Mouse (Mus musculus) embryonic facial prominence, embryonic 15.5 days (tissue): ENCODE data around the gene Mast3. TPM values are rescaled to one million over a fixed set of nuclear protein-coding genes. Genes with fewer than 3 reads are reported as not detected.

ENCODE experiments used
- ATAC-seq: fragments of 200-750 bp; cut with Nextera tagmentation; 2 replicates; pipeline ENCODE4 v1.8.0; 2017; ENCODE audit warnings: low read depth, moderate TSS enrichment; ENCODE audit not compliant: insufficient number of reproducible peaks, low FRiP score, low TSS enrichment
- H3K27ac ChIP-seq: fragments of 300-500 bp; sonication (generic); replicated peaks from 2 replicates; pipeline ENCODE4 v1.5.1; 2015; ENCODE audit warnings: mild to moderate bottlenecking, inconsistent platforms
- H3K27me3 ChIP-seq: fragments of 300-500 bp; sonication (generic); 2 replicates; pipeline ENCODE4 v1.6.1; 2015; ENCODE audit warnings: inconsistent platforms
- H3K36me3 ChIP-seq: fragments of 300-500 bp; sonication (generic); 2 replicates; pipeline ENCODE4 v1.6.1; 2015; ENCODE audit warnings: mild to moderate bottlenecking, inconsistent platforms
- H3K4me1 ChIP-seq: fragments of 300-500 bp; sonication (generic); 2 replicates; pipeline ENCODE4 v1.6.1; 2015; ENCODE audit warnings: inconsistent platforms
- H3K4me2 ChIP-seq: fragments of 300-500 bp; sonication (generic); replicated peaks from 2 replicates; pipeline ENCODE4 v1.6.1; 2015; ENCODE audit warnings: mild to moderate bottlenecking, inconsistent platforms
- H3K4me3 ChIP-seq: fragments of 300-500 bp; sonication (generic); replicated peaks from 2 replicates; pipeline ENCODE4 v1.5.1; 2015; ENCODE audit warnings: mild to moderate bottlenecking, inconsistent platforms
- H3K9ac ChIP-seq: fragments of 300-500 bp; sonication (generic); 2 replicates; pipeline ENCODE4 v1.6.1; 2015; ENCODE audit warnings: inconsistent platforms
- H3K9me3 ChIP-seq: fragments of 300-500 bp; sonication (generic); replicated peaks from 2 replicates; pipeline ENCODE4 v1.6.1; 2016; ENCODE audit warnings: inconsistent platforms
- WGBS: fragments of 180-500 bp; shearing (Covaris S2); methylation state at CpG from one replicate; pipeline ENCODE4 v1.1.7; 2015; 5-methylcytosine and 5-hydroxymethylcytosine counted together
- polyA plus RNA-seq: library from polyadenylated mRNA; unstranded; fragments of >200 nt; fragmentation: Nextera tagmentation; extraction: Ambion mirVana; gene quantifications from 2 replicates; pipeline ENCODE4 v1.2.1, GENCODE M21; 2015

The Mast3 gene
- polyA plus RNA-seq, 1 experiment from 2014 or later: 20.2 TPM

- Histone ChIP-seq H3K9me3 (no peaks in the 10 kb centered on the region), H3K4me2 (peak overlapping the region; percentile 85; the same call in 1 of the 2 replicates), H3K4me3 (peak overlapping the region; percentile 88; the same call in 1 of the 2 replicates), H3K36me3 (peaks cover 41% of the 10 kb centered on the region), H3K4me1 (peaks cover 53% of the 10 kb centered on the region), H3K9ac (no peak overlapping the region), H3K27me3 (no peaks in the 10 kb centered on the region), H3K27ac (peak overlapping the region; percentile 69; the same call in 1 of the 2 replicates)
- no peak for ATAC-seq
- 93% methylated on average over 18 of the region's 18 CpGs for WGBS
Observed at GRCm38 (mm10) chr8:70774740-70775139, 30.1 kb downstream of the Mast3 start.

- H3K9me3 ChIP-seq: no peaks in the 10 kb centered on the region
- peak overlapping the region; percentile 69 for H3K27ac ChIP-seq
- peak overlapping the region; percentile 2; the same call in 1 of the 2 replicates for H3K4me3 ChIP-seq
- H3K9ac ChIP-seq: 0 out of 2 replicates have a peak overlapping the region, but pooled peaks have one; percentile 5
- WGBS: 35% methylated on average over 9 of the region's 9 CpGs
- H3K4me1 ChIP-seq: peaks cover 56% of the 10 kb centered on the region
- peak overlapping the region; percentile 38 for H3K4me2 ChIP-seq
- no peaks in the 10 kb centered on the region for H3K27me3 ChIP-seq
- H3K36me3 ChIP-seq: peaks cover 38% of the 10 kb centered on the region
- ATAC-seq: peak; percentile 20; the same call in 1 of the 2 replicates
Observed at GRCm38 (mm10) chr8:70773833-70774232, 31.0 kb downstream of the Mast3 start.

GRCm38 (mm10) chr8:70773410-70773809 lies 31.4 kb downstream of the Mast3 start:
- H3K27ac ChIP-seq: peak overlapping the region; percentile 69
- WGBS: 42% methylated on average over 5 of the region's 5 CpGs

GRCm38 (mm10) chr8:70772890-70773289 lies 32.0 kb downstream of the Mast3 start:
- no peaks in the 10 kb centered on the region for H3K9me3 ChIP-seq
- H3K27me3 ChIP-seq: no peaks in the 10 kb centered on the region
- H3K27ac ChIP-seq: peak overlapping the region; percentile 69
- H3K4me3 ChIP-seq: no peak overlapping the region
- 80% methylated on average over 9 of the region's 9 CpGs for WGBS
- peaks cover 41% of the 10 kb centered on the region for H3K36me3 ChIP-seq
- no peak overlapping the region for H3K9ac ChIP-seq
- H3K4me2 ChIP-seq: peak overlapping the region; percentile 38; the same call in 1 of the 2 replicates
- ATAC-seq: no peak
- peaks cover 50% of the 10 kb centered on the region for H3K4me1 ChIP-seq

More at GRCm38 (mm10) chr8:70773410-70773809, 31.4 kb downstream of the Mast3 start:
- H3K27me3 ChIP-seq: no peaks in the 10 kb centered on the region
- H3K4me3 ChIP-seq: peak overlapping the region; percentile 2; the same call in 1 of the 2 replicates
- H3K9me3 ChIP-seq: no peaks in the 10 kb centered on the region
- H3K4me1 ChIP-seq: peaks cover 55% of the 10 kb centered on the region
- no peak overlapping the region for H3K9ac ChIP-seq
- no peak for ATAC-seq
- H3K4me2 ChIP-seq: peak overlapping the region; percentile 38
- peaks cover 39% of the 10 kb centered on the region for H3K36me3 ChIP-seq

- H3K36me3 ChIP-seq: peaks cover 45% of the 10 kb centered on the region
- no peak for ATAC-seq
- no peak overlapping the region for H3K4me3 ChIP-seq
- H3K4me1 ChIP-seq: peaks cover 47% of the 10 kb centered on the region
- no peak overlapping the region for H3K27ac ChIP-seq
- WGBS: 92% methylated on average over 13 of the region's 13 CpGs
- H3K9ac ChIP-seq: no peak overlapping the region
- no peak overlapping the region for H3K4me2 ChIP-seq
- no peaks in the 10 kb centered on the region for H3K9me3 ChIP-seq
- H3K27me3 ChIP-seq: no peaks in the 10 kb centered on the region
Observed at GRCm38 (mm10) chr8:70772075-70772474, 32.8 kb downstream of the Mast3 start.

- ATAC-seq: no peak
- no peak overlapping the region for H3K27ac ChIP-seq
- peaks cover 45% of the 10 kb centered on the region for H3K36me3 ChIP-seq
- H3K4me3 ChIP-seq: no peak overlapping the region
- H3K27me3 ChIP-seq: no peaks in the 10 kb centered on the region
- no peak overlapping the region for H3K4me2 ChIP-seq
- no peaks in the 10 kb centered on the region for H3K9me3 ChIP-seq
- no peak overlapping the region for H3K9ac ChIP-seq
- WGBS: 83% methylated on average over 7 of the region's 7 CpGs
- H3K4me1 ChIP-seq: peaks cover 56% of the 10 kb centered on the region
Observed at GRCm38 (mm10) chr8:70771217-70771616, 33.6 kb downstream of the Mast3 start.

GRCm38 (mm10) chr8:70770748-70771147 lies 34.1 kb downstream of the Mast3 start:
- no peaks in the 10 kb centered on the region for H3K27me3 ChIP-seq
- no peak overlapping the region for H3K4me2 ChIP-seq
- WGBS: 91% methylated on average over 13 of the region's 13 CpGs
- no peak overlapping the region for H3K27ac ChIP-seq
- no peak overlapping the region for H3K9ac ChIP-seq
- H3K36me3 ChIP-seq: peaks cover 45% of the 10 kb centered on the region
- H3K9me3 ChIP-seq: no peaks in the 10 kb centered on the region
- no peak for ATAC-seq
- H3K4me3 ChIP-seq: no peak overlapping the region
- peaks cover 57% of the 10 kb centered on the region for H3K4me1 ChIP-seq

GRCm38 (mm10) chr8:70769858-70770257 lies 35.0 kb downstream of the Mast3 start:
- 71% methylated on average over 12 of the region's 12 CpGs for WGBS
- H3K27ac ChIP-seq: no peak overlapping the region
- no peaks in the 10 kb centered on the region for H3K27me3 ChIP-seq
- peaks cover 45% of the 10 kb centered on the region for H3K36me3 ChIP-seq
- H3K4me1 ChIP-seq: peaks cover 55% of the 10 kb centered on the region
- ATAC-seq: no peak
- H3K9ac ChIP-seq: no peak overlapping the region
- no peak overlapping the region for H3K4me3 ChIP-seq
- no peaks in the 10 kb centered on the region for H3K9me3 ChIP-seq
- H3K4me2 ChIP-seq: no peak overlapping the region

- Histone ChIP-seq H3K9ac (no peak overlapping the region), H3K4me2 (no peak overlapping the region), H3K4me3 (no peak overlapping the region), H3K27me3 (no peaks in the 10 kb centered on the region), H3K9me3 (no peaks in the 10 kb centered on the region), H3K4me1 (peaks cover 50% of the 10 kb centered on the region), H3K27ac (no peak overlapping the region), H3K36me3 (peaks cover 45% of the 10 kb centered on the region)
- peak; percentile 41 for ATAC-seq
- WGBS: 4% methylated on average over 26 of the region's 26 CpGs
Observed at GRCm38 (mm10) chr8:70769359-70769758, 35.5 kb downstream of the Mast3 start.

GRCm38 (mm10) chr8:70768956-70769355 lies 35.9 kb downstream of the Mast3 start:
- ATAC-seq: no peak
- Histone ChIP-seq H3K9ac (no peak overlapping the region), H3K4me3 (no peak overlapping the region), H3K9me3 (no peaks in the 10 kb centered on the region), H3K4me2 (no peak overlapping the region), H3K27me3 (no peaks in the 10 kb centered on the region), H3K36me3 (peaks cover 45% of the 10 kb centered on the region), H3K27ac (no peak overlapping the region), H3K4me1 (peaks cover 46% of the 10 kb centered on the region)
- WGBS: 85% methylated on average over 16 of the region's 16 CpGs

- 93% methylated on average over 32 of the region's 32 CpGs for WGBS
- Histone ChIP-seq H3K9me3 (no peaks in the 10 kb centered on the region), H3K9ac (no peak overlapping the region), H3K27ac (no peak overlapping the region), H3K4me2 (no peak overlapping the region), H3K36me3 (peaks cover 51% of the 10 kb centered on the region), H3K4me1 (peaks cover 39% of the 10 kb centered on the region), H3K27me3 (no peaks in the 10 kb centered on the region), H3K4me3 (no peak overlapping the region)
- ATAC-seq: no peak
Observed at GRCm38 (mm10) chr8:70768231-70768776, 36.5 kb downstream of the Mast3 start.

GRCm38 (mm10) chr8:70767503-70767902 lies 37.4 kb downstream of the Mast3 start:
- H3K4me2 ChIP-seq: no peak overlapping the region
- peaks cover 31% of the 10 kb centered on the region for H3K4me1 ChIP-seq
- peaks cover 45% of the 10 kb centered on the region for H3K36me3 ChIP-seq
- no peaks in the 10 kb centered on the region for H3K9me3 ChIP-seq
- WGBS: 78% methylated on average over 6 of the region's 6 CpGs
- H3K27me3 ChIP-seq: no peaks in the 10 kb centered on the region
- no peak for ATAC-seq
- H3K4me3 ChIP-seq: no peak overlapping the region
- H3K27ac ChIP-seq: 0 out of 2 replicates have a peak overlapping the region, but pooled peaks have one; percentile 1
- H3K9ac ChIP-seq: no peak overlapping the region
